Mouse (Mus musculus) T-helper 2 cell (primary cell): ENCODE measurements around the gene Ugt1a6a.
"Not testable (repeated sequence)": the region's sequence is repeated elsewhere in the genome, so short reads cannot be mapped to it uniquely, and the experiment has no call there.

Experiments used
- in situ Hi-C: fragments of 300-600 bp; cut with MboI, MseI; formaldehyde crosslinking; loops from one replicate; pipeline ENCODE4 v1.15.1; 2025; ENCODE audit warnings: high pct_unique_total_duplicates

The Ugt1a6a gene

GRCm38 (mm10) chr1:88135229-88135904 lies 758 bp downstream of the Ugt1a6a start:
- in situ Hi-C loops = not testable (repeated sequence)

GRCm38 (mm10) chr1:88136646-88137045 lies 2.0 kb downstream of the Ugt1a6a start:
- in situ Hi-C loops = no loop called here

GRCm38 (mm10) chr1:88137264-88137663 lies 2.7 kb downstream of the Ugt1a6a start:
- in situ Hi-C loops = no loop called here

- in situ Hi-C loops = no loop called here
These were observed 3.5 kb downstream of the Ugt1a6a start for GRCm38 (mm10) chr1:88138145-88138544.

- in situ Hi-C loops = not testable (repeated sequence)
These were observed 5.9 kb downstream of the Ugt1a6a start for GRCm38 (mm10) chr1:88140492-88140891.

GRCm38 (mm10) chr1:88143966-88144675 lies 9.5 kb downstream of the Ugt1a6a start:
- in situ Hi-C loops = not testable (repeated sequence)

GRCm38 (mm10) chr1:88145278-88145677 lies 10.7 kb downstream of the Ugt1a6a start:
- in situ Hi-C loops = loop anchor here (5.0 kb wide), 2 partner anchors 57 to 137 kb away; partner anchors contain the start of gene Ugt1a2

GRCm38 (mm10) chr1:88150133-88150532 lies 15.5 kb downstream of the Ugt1a6a start:
- in situ Hi-C loops = not testable (repeated sequence)

- in situ Hi-C loops = no loop called here
These were observed 23.8 kb downstream of the Ugt1a6a start for GRCm38 (mm10) chr1:88158430-88158829.

GRCm38 (mm10) chr1:88165711-88166110 lies 31.1 kb downstream of the Ugt1a6a start, which contains the start of gene Ugt1a5:
Gene Ugt1a5 (plus strand): TSS chr1:88166012.
- in situ Hi-C loops = no loop called here

GRCm38 (mm10) chr1:88172190-88172589 lies 37.6 kb downstream of the Ugt1a6a start:
- in situ Hi-C loops = not testable (repeated sequence)

GRCm38 (mm10) chr1:88179657-88180056 lies 45.0 kb downstream of the Ugt1a6a start:
- in situ Hi-C loops = loop anchor here (25.0 kb wide), 2 partner anchors 758 to 1108 kb away; no protein-coding TSS in a partner anchor

- in situ Hi-C loops = loop anchor here (25.0 kb wide), 2 partner anchors 751 to 1101 kb away; no protein-coding TSS in a partner anchor
These were observed 51.8 kb downstream of the Ugt1a6a start for GRCm38 (mm10) chr1:88186325-88186935.

- in situ Hi-C loops = loop anchor here (5.0 to 25.0 kb wide), 3 partner anchors 135 to 1095 kb away; no protein-coding TSS in a partner anchor
These were observed 57.5 kb downstream of the Ugt1a6a start for GRCm38 (mm10) chr1:88192136-88192535.

- in situ Hi-C loops = loop anchor here (25.0 kb wide), 2 partner anchors 742 to 1092 kb away; no protein-coding TSS in a partner anchor
These were observed 61.1 kb downstream of the Ugt1a6a start for GRCm38 (mm10) chr1:88195687-88196086.

GRCm38 (mm10) chr1:88197443-88197842 lies 62.8 kb downstream of the Ugt1a6a start:
- in situ Hi-C loops = loop anchor here (25.0 kb wide), 2 partner anchors 740 to 1090 kb away; no protein-coding TSS in a partner anchor

GRCm38 (mm10) chr1:88199996-88200395 lies 65.4 kb downstream of the Ugt1a6a start:
- in situ Hi-C loops = loop anchor here (5.0 to 25.0 kb wide), 3 partner anchors 53 to 1087 kb away; no protein-coding TSS in a partner anchor

GRCm38 (mm10) chr1:88200456-88200855 lies 65.8 kb downstream of the Ugt1a6a start, which contains the start of gene Ugt1a2:
Gene Ugt1a2 (plus strand): TSS chr1:88200601.
- in situ Hi-C loops = loop anchor here (5.0 kb wide), 1 partner anchor 53 kb away; no protein-coding TSS in a partner anchor

- in situ Hi-C loops = no loop called here
These were observed 70.8 kb downstream of the Ugt1a6a start, which contains the start of gene Dnajb3 for GRCm38 (mm10) chr1:88205294-88205922. Gene Dnajb3 (minus strand): TSS chr1:88205782.

- in situ Hi-C loops = no loop called here
These were observed 72.4 kb downstream of the Ugt1a6a start for GRCm38 (mm10) chr1:88206843-88207479.

GRCm38 (mm10) chr1:88211812-88212211 lies 77.2 kb downstream of the Ugt1a6a start, which contains the start of gene Ugt1a1:
Gene Ugt1a1 (plus strand): TSS chr1:88211959.
- in situ Hi-C loops = no loop called here
